Comparison of ENCODE assay signal across 8 mouse cellular contexts in the genomic region with DNA sequence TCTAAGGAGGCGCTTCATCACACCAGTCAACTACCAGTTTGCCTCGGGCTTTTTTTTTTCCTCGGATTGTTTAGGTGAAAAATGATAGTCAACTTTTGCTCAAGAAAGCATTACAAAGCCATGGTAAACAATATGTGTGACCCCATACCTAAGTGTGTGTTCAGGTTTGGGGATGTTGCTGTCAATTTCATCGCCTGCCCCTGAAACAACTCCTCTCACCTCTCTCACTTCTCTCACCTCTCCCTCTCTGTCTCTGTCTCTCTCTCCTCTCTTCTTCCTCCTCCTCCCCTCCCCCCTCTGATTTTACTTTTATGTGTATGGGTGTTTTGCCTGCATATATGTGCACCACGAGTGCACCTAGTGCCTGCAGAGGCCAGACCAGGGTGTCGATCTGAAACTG. TPM values are rescaled to one million over a fixed set of nuclear protein-coding genes. Genes with fewer than 3 reads are reported as not detected.
A peak's percentile ranks its signal among the peaks of the same experiment; 100 is the strongest.
DNase-seq lines count a peak whose midpoint lies in the region; ATAC-seq and TF ChIP-seq lines count a peak whose summit lies in the region.

No protein-coding gene starts in this region.

- H3K27ac ChIP-seq in left cerebral cortex, adult 2 months: peak overlapping the region; percentile 97
- H3K27ac ChIP-seq in cortical plate, adult 2 months (ENCODE audit: insufficient read depth, low read length): peak overlapping the region; percentile 99; the same call in 1 of the 2 replicates
- peak overlapping the region; percentile 96; the same call in 1 of the 2 replicates for H3K27ac ChIP-seq in hindbrain, postnatal 0 days
- no peak overlapping the region for H3K27ac ChIP-seq in neural tube, embryonic 12.5 days

- H3K27me3 ChIP-seq in hindbrain, postnatal 0 days (ENCODE audit: insufficient read depth, low read length): no peaks in the 10 kb centered on the region
- H3K27me3 ChIP-seq in neural tube, embryonic 12.5 days (replicated peaks): no peaks in the 10 kb centered on the region

- peak overlapping the region; percentile 93 for H3K4me3 ChIP-seq in left cerebral cortex, adult 2 months
- H3K4me3 ChIP-seq in cortical plate, adult 2 months (ENCODE audit: insufficient read depth, low read length): peak overlapping the region; percentile 54
- peak overlapping the region; percentile 99 for H3K4me3 ChIP-seq in hindbrain, postnatal 0 days (ENCODE audit: low read length)
- H3K4me3 ChIP-seq in neural tube, embryonic 12.5 days: peak overlapping the region; percentile 95

- no peak for TF ChIP-seq POLR2A in cortical plate, adult 2 months (IDR thresholded peaks at IDR 0.05; ENCODE audit: extremely low read depth, insufficient read depth, low read length)

- no peak for DNase-seq in left cerebral cortex, adult 2 months (ENCODE audit: extremely low spot score in 1 of 2, low spot score in 2 of 2)
- no peak for DNase-seq in left cerebral cortex, adult 8-10 months (ENCODE audit: low spot score in 2 of 2)
- DNase-seq in hindbrain, postnatal 0 days (ENCODE audit: low spot score): no peak
- no peak for DNase-seq in adipocyte (ENCODE audit: low spot score)
- DNase-seq in gastrocnemius, postnatal 14 days: no peak
- no peak for DNase-seq in frontal cortex, postnatal 10 days (ENCODE audit: low spot score in 2 of 2)

- no peaks in the 10 kb centered on the region for H3K9me3 ChIP-seq in hindbrain, postnatal 0 days (ENCODE audit: low read length)
- H3K9me3 ChIP-seq in neural tube, embryonic 12.5 days: no peaks in the 10 kb centered on the region

- peak overlapping the region; percentile 64 for H3K4me2 ChIP-seq in hindbrain, postnatal 0 days (ENCODE audit: low read depth, low read length)
- peak overlapping the region; percentile 61 for H3K4me2 ChIP-seq in neural tube, embryonic 12.5 days (replicated peaks)

- ATAC-seq in hindbrain, postnatal 0 days: no peak
- no peak for ATAC-seq in neural tube, embryonic 12.5 days (ENCODE audit: low FRiP score, low read depth)

- intact Hi-C loops in left cerebral cortex, adult 2 months (cut with DNase I): no loop called here
- intact Hi-C loops in gastrocnemius, postnatal 14 days (cut with DNase I; ENCODE audit: low total_unique reads): no loop called here

- no peaks in the 10 kb centered on the region for H3K36me3 ChIP-seq in hindbrain, postnatal 0 days (ENCODE audit: insufficient read depth, low read length)
- H3K36me3 ChIP-seq in neural tube, embryonic 12.5 days: no peaks in the 10 kb centered on the region; the same call in 1 of the 2 replicates

- H3K4me1 ChIP-seq in cortical plate, adult 2 months (ENCODE audit: control insufficient read depth, insufficient read depth, low read length): peaks cover 1% of the 10 kb centered on the region
- H3K4me1 ChIP-seq in hindbrain, postnatal 0 days (ENCODE audit: insufficient read depth, low read length): peaks cover 6% of the 10 kb centered on the region
- H3K4me1 ChIP-seq in neural tube, embryonic 12.5 days: peaks cover 5% of the 10 kb centered on the region; the same call in 1 of the 2 replicates

- 37% methylated on average over 6 of the region's 6 CpGs for WGBS in hindbrain, postnatal 0 days
- 56% methylated on average over 6 of the region's 6 CpGs for WGBS in neural tube, embryonic 12.5 days

- peak overlapping the region; percentile 98 for H3K9ac ChIP-seq in hindbrain, postnatal 0 days (replicated peaks; ENCODE audit: low read length)
- peak overlapping the region; percentile 97 for H3K9ac ChIP-seq in neural tube, embryonic 12.5 days

- TF ChIP-seq CTCF in left cerebral cortex, adult 2 months (IDR thresholded peaks at IDR 0.05): no peak
- TF ChIP-seq CTCF in cortical plate, adult 2 months (IDR thresholded peaks at IDR 0.05; ENCODE audit: extremely low read depth, insufficient read depth, low read length): no peak
- TF ChIP-seq CTCF in hindbrain, postnatal 0 days (IDR thresholded peaks at IDR 0.05; ENCODE audit: low read depth): no peak

RNA-seq across cellular contexts. Expression of a gene that starts 0.7 kb away (rescaled TPM):
- total RNA-seq in left cerebral cortex, adult 2 months (2021): 10 to 100 TPM; 77.0 to 82.4 TPM
- 10 to 100 TPM; 71.9 to 76.5 (median 75.6) TPM for total RNA-seq in left cerebral cortex, adult 8-10 months (2022)
- 65.5 and 66.4 TPM in 2 replicates for polyA plus RNA-seq in cortical plate, adult 2 months (2012; rRNA removed)
- 111 and 127 TPM in 2 replicates for total RNA-seq in hindbrain, postnatal 0 days (2014; rRNA removed)
- polyA plus RNA-seq in hindbrain, postnatal 0 days (2015; fragmentation: Nextera tagmentation; extraction: Ambion mirVana): 29.3 and 30.4 TPM in 2 replicates
- 34.5 and 40.6 TPM in 2 replicates for polyA plus RNA-seq in neural tube, embryonic 12.5 days (2016; fragmentation: Nextera tagmentation; extraction: Ambion mirVana)
- total RNA-seq in gastrocnemius, postnatal 14 days (2021): 10 to 100 TPM; 54.6 to 55.8 TPM
